Mouse (Mus musculus) spleen, postnatal 4 days (tissue): ENCODE measurements at regions not wholly inside any gene's neighbourhood (a gene's known extent, or its start where the extent isn't known, plus 50 kb on each side); places are given as distances from the start of the nearest gene placed in this dataset.

Experiments
- DNase-seq, 2 experiments: peaks; one replicate each; pipeline ENCODE4 v3.0.0; 2022; ENCODE audit warnings: low spot score in 2 of 2

GRCm38 (mm10) chr13:99580296-99580695 is 64.0 kb upstream of the Map1b start:
- DNase-seq, result no peak

GRCm38 (mm10) chr13:99579596-99580175 is 63.3 kb upstream of the Map1b start:
- DNase-seq, result no peak

DNA sequence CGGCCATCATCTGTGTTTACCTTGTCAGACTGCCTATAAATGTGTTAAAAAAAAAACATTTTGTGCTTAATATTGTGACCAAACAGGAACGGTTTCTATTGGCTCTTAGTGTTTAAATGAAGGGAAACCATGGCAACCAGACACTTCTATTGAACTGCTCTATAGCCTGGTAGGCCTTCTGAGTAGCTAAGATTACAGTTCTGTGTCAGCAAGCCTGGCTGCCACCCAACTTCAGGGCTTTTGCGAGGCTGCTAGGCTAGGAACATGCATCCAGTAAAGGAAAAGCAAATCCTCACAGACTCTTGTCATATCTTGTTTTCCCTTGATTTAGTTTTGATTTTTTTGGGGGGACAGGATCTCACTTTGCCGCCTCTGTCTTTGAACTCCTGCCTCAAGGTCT is 61.3 kb upstream of the Map1b start:
- DNase-seq, result no peak

- no peak for DNase-seq
Measured at GRCm38 (mm10) chr13:99573021-99573420, 56.7 kb upstream of the Map1b start.

DNA sequence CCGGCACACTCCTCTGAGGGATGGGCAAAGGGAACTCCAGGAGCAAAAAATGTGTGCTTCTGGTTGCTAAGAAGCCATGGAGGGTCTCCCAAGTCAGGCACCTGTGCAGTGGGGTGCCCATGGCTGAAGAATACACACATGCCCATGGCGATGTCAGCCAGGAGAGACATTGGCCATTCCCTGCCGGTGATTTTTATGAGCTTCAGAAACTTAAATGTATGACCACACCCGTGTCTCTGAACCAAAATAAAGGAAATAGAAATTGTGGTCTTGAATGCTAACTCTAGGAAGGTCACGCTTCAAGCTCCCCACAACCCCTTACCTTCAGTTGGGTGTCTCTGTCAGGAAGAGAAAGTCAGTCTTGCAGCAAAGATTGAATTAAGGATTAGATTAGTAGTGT is 56.0 kb upstream of the Map1b start:
- no peak for DNase-seq
